Mouse (Mus musculus) spleen, postnatal 4 days (tissue): ENCODE measurements at regions not wholly inside any gene's neighbourhood (a gene's known extent, or its start where the extent isn't known, plus 50 kb on each side); places are given as distances from the start of the nearest gene placed in this dataset.
"Not testable (repeated sequence)": the region's sequence is repeated elsewhere in the genome, so short reads cannot be mapped to it uniquely, and the experiment has no call there.

Experiments used
- DNase-seq, 2 experiments: peaks; one replicate each; pipeline ENCODE4 v3.0.0; 2022; ENCODE audit warnings: low spot score in 2 of 2

DNA sequence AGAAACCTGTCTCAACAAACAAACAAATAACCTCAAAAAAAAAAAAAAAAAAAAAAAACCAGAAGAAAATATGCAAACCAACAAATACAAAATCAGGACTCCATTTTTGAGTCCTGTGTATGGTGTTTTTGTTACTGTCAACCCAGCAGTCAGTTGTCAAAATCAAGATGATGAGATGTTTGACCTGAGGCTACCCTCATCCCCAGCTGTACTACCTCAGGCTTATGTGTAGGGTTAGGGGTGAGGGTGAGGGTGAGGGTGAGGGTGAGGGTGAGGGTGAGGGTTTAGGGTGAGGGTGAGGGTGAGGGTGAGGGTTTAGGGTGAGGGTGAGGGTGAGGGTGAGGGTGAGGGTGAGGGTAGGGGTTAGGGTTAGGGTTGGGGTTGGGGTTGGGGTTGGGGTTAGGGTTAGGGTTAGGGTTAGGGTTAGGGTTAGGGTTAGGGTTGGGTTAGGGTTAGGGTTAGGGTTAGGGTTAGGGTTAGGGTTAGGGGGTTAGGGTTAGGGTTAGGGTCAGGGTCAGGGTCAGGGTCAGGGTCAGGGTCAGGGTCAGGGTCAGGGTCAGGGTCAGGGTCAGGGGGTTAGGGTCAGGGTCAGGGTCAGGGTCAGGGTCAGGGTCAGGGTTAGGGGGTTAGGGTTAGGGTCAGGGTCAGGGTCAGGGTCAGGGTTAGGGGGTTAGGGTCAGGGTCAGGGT lies 97.0 kb upstream of the Vmn2r87 start:
- peak in 1 of 2 experiments; percentile 22 for DNase-seq

- not testable (repeated sequence) for DNase-seq
Measured at GRCm38 (mm10) chr10:130566426-130566825, 69.2 kb upstream of the Vmn2r87 start.

GRCm38 (mm10) chr10:130548570-130548969 lies 51.4 kb upstream of the Vmn2r87 start:
- no peak for DNase-seq
